In the genomic region with DNA sequence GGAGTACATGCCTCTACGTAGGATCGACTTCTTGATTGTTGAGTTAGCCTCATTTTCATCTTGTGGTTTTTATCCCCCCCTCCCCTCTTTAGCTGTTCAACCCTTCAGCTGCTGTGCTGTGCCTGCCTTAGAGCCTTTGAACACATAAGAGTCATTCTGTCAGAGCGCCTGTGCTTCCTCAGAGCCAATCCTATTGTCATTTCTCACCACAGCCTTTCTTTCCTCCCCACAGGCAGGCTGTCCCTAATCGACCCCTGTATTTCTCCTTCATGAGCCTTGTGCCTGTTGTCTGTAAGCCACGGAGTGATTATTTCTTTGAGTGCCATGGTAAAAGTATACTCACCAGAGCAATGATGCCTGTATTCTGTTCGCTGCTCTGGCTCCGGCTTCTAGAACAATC, we compare ENCODE assay signal across 13 mouse cellular contexts. TPM values are rescaled to one million over a fixed set of nuclear protein-coding genes. Genes with fewer than 3 reads are reported as not detected.
DNase-seq lines count a peak whose midpoint lies in the region; ATAC-seq and TF ChIP-seq lines count a peak whose summit lies in the region.
"Had no signal": no experiment of that assay in that cellular context is flagged by ENCODE, and none has a peak within 500 bp of the region (broad histone marks: within the 10 kb centered on the region; RNA-seq: fewer than 3 reads in every experiment).

No protein-coding gene starts in this region.

- H3K4me1 ChIP-seq in heart, postnatal 0 days (ENCODE audit: control insufficient read depth, insufficient read depth), result no peaks in the 10 kb centered on the region
- H3K4me1 ChIP-seq in heart, embryonic 11.5 days (ENCODE audit: control insufficient read depth, insufficient read depth, low read length), result peaks cover 4% of the 10 kb centered on the region; the same call in 1 of the 2 replicates
- H3K4me1 ChIP-seq in small intestine, adult 2 months (ENCODE audit: control insufficient read depth, insufficient read depth, insufficient read length, low read length), result peaks cover 7% of the 10 kb centered on the region
- H3K4me1 ChIP-seq: liver, embryonic 13.5 days had no signal

- no peak for TF ChIP-seq EP300 in heart, postnatal 0 days (IDR thresholded peaks at IDR 0.05; ENCODE audit: low read depth)

- 65% methylated on average over 7 of the region's 7 CpGs for WGBS in heart, postnatal 0 days
- 67% methylated on average over 7 of the region's 7 CpGs for WGBS in heart, embryonic 11.5 days (ENCODE audit: insufficient replicate concordance)
- 46% methylated on average over 7 of the region's 7 CpGs for WGBS in small intestine, adult 2 months

- no peak overlapping the region for H3K4me3 ChIP-seq in heart, postnatal 0 days (ENCODE audit: low read depth, low read length)
- no peak overlapping the region for H3K4me3 ChIP-seq in heart, embryonic 11.5 days (ENCODE audit: low read depth, low read length)
- H3K4me3 ChIP-seq in small intestine, adult 2 months (ENCODE audit: low read depth, low read length), result no peak overlapping the region
- H3K4me3 ChIP-seq: liver, embryonic 13.5 days; neural tube, embryonic 13.5 days had no signal

- TF ChIP-seq CTCF in heart, postnatal 0 days (IDR thresholded peaks at IDR 0.05; ENCODE audit: low read depth), result no peak
- TF ChIP-seq CTCF in small intestine, adult 2 months (IDR thresholded peaks at IDR 0.05; ENCODE audit: extremely low read depth, insufficient read length, insufficient replicate concordance, low read depth, low read length), result no peak

- no peak for TF ChIP-seq POLR2A in small intestine, adult 2 months (IDR thresholded peaks at IDR 0.05; ENCODE audit: low read depth, low read length)

- 0 out of 2 replicates have a peak, but pooled peaks have one; percentile 36 for ATAC-seq in heart, postnatal 0 days (ENCODE audit: insufficient read depth, low read depth)
- ATAC-seq in heart, embryonic 11.5 days (replicated peaks; ENCODE audit: insufficient number of reproducible peaks, low FRiP score, low TSS enrichment), result no peak
- ATAC-seq: CD4-positive, CD25-positive, alpha-beta regulatory T cell, adult 4 months had no signal

- H3K27me3 ChIP-seq in heart, postnatal 0 days (ENCODE audit: control insufficient read depth, insufficient read depth, low read length), result no peaks in the 10 kb centered on the region
- H3K27me3 ChIP-seq in heart, embryonic 11.5 days (ENCODE audit: control insufficient read depth, insufficient read depth, low read length), result no peaks in the 10 kb centered on the region
- H3K27me3 ChIP-seq in small intestine, adult 2 months (ENCODE audit: control insufficient read depth, insufficient read depth, low read length), result no peaks in the 10 kb centered on the region
- H3K27me3 ChIP-seq: liver, embryonic 13.5 days; neural tube, embryonic 13.5 days had no signal

- H3K9ac ChIP-seq in heart, postnatal 0 days (replicated peaks; ENCODE audit: low read depth, low read length), result no peak overlapping the region
- H3K9ac ChIP-seq in heart, embryonic 11.5 days (ENCODE audit: low read depth, low read length), result no peak overlapping the region
- H3K9ac ChIP-seq: liver, embryonic 13.5 days; neural tube, embryonic 13.5 days had no signal

- no peak overlapping the region for H3K4me2 ChIP-seq in heart, postnatal 0 days (ENCODE audit: low read depth, low read length)
- no peak overlapping the region for H3K4me2 ChIP-seq in heart, embryonic 11.5 days
- H3K4me2 ChIP-seq: liver, embryonic 13.5 days; neural tube, embryonic 13.5 days had no signal

- peak overlapping the region; percentile 54 for H3K27ac ChIP-seq in heart, postnatal 0 days (ENCODE audit: low read depth)
- H3K27ac ChIP-seq in heart, embryonic 11.5 days (ENCODE audit: low read depth, low read length), result no peak overlapping the region
- H3K27ac ChIP-seq in small intestine, adult 2 months (ENCODE audit: insufficient read depth, low read depth, low read length), result peak overlapping the region; percentile 76; the same call in 1 of the 2 replicates
- H3K27ac ChIP-seq: liver, embryonic 13.5 days; neural tube, embryonic 13.5 days had no signal

- no peaks in the 10 kb centered on the region; the same call in 1 of the 2 replicates for H3K36me3 ChIP-seq in heart, postnatal 0 days (replicated peaks; ENCODE audit: control insufficient read depth, insufficient read depth, low read length)
- H3K36me3 ChIP-seq in heart, embryonic 11.5 days (ENCODE audit: control insufficient read depth, insufficient read depth, low read length), result peaks cover 3% of the 10 kb centered on the region
- no peaks in the 10 kb centered on the region for H3K36me3 ChIP-seq in small intestine, adult 2 months (ENCODE audit: control insufficient read depth, insufficient read depth, low read length)
- H3K36me3 ChIP-seq: liver, embryonic 13.5 days; neural tube, embryonic 13.5 days had no signal

- no peak for DNase-seq in heart, postnatal 0 days (ENCODE audit: low spot score)
- peak; percentile 21 for DNase-seq in lung, postnatal 10 days
- no peak for DNase-seq in lung, postnatal 36 days
- DNase-seq in spleen, postnatal 14 days (ENCODE audit: low spot score in 2 of 2), result no peak
- no peak for DNase-seq in kidney, postnatal 10 days
- DNase-seq: cerebellum, adult 9-11 months; kidney, adult 9 months; liver, embryonic 13.5 days; right cerebral cortex, postnatal 4 days had no signal

- H3K9me3 ChIP-seq in heart, postnatal 0 days (replicated peaks; ENCODE audit: control insufficient read depth, low read length), result no peaks in the 10 kb centered on the region
- H3K9me3 ChIP-seq in heart, embryonic 11.5 days (replicated peaks; ENCODE audit: control insufficient read depth, low read length), result no peaks in the 10 kb centered on the region
- H3K9me3 ChIP-seq: liver, embryonic 13.5 days; neural tube, embryonic 13.5 days had no signal

RNA-seq across cellular contexts. Expression of a gene that starts 16.3 kb away (rescaled TPM):
- 0.76 and 3.2 TPM in 2 replicates for total RNA-seq in heart, postnatal 0 days (2014; rRNA removed; ENCODE audit: low replicate concordance)
- polyA plus RNA-seq in heart, postnatal 0 days (2015; fragmentation: Nextera tagmentation; extraction: Ambion mirVana), result 1.6 and 1.7 TPM in 2 replicates
- 4.7 and 5.3 TPM in 2 replicates for polyA plus RNA-seq in heart, embryonic 11.5 days (2014; fragmentation: Nextera tagmentation; extraction: Ambion mirVana)
- polyA plus RNA-seq in small intestine, adult 2 months (2012; rRNA removed), result 2.5 and 3.5 TPM in 2 replicates
